Mouse (Mus musculus): ENCODE data around the gene Reln.

The Reln gene

GRCm38 (mm10) chr5:22285396-22285795 lies 59.1 kb downstream of the Reln start:
- H3K36me3 ChIP-seq (ENCODE audit: control insufficient read depth, insufficient read depth, low read length, poor library complexity, severe bottlenecking): no peaks in the 10 kb centered on the region
- no peak for DNase-seq (ENCODE audit: low read depth, low spot score)
- H3K27me3 ChIP-seq (ENCODE audit: control insufficient read depth, insufficient read depth, low read length, poor library complexity, severe bottlenecking): no peaks in the 10 kb centered on the region

GRCm38 (mm10) chr5:22282141-22282665 lies 62.3 kb downstream of the Reln start:
- H3K27me3 ChIP-seq (ENCODE audit: control insufficient read depth, insufficient read depth, low read length, poor library complexity, severe bottlenecking): no peaks in the 10 kb centered on the region
- DNase-seq (ENCODE audit: low read depth, low spot score): no peak
- H3K36me3 ChIP-seq (ENCODE audit: control insufficient read depth, insufficient read depth, low read length, poor library complexity, severe bottlenecking): no peaks in the 10 kb centered on the region

DNA sequence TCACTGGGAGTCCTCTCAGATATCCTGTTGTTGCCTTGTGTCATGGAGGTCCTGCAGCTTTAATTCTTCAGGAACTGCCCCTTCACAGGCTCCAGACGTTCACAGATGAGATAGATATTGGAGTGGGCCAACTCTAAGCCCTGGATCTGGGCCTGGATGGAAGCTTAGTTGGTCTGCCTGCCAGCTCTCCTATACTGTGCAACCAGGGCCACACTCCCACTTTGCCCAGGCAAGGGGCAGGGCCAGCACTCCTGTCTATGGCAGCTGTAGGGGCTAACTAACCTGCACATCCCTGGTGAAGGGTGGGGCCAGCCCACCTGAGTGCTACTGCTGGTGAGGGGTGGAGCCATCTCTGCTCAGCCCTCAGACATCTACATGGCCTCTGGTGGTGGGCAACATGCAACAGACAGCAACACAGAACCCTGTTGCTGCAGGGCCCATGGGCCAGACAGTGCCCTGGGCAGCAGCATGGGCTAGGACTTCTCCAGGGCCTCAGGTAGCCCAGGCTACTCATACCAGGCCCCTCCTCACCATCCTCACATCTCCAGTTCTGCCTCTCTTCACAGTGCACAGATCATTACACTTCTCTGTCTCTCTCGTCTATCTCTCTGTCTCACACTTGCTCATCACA lies 63.9 kb downstream of the Reln start:
- H3K36me3 ChIP-seq (ENCODE audit: control insufficient read depth, insufficient read depth, low read length, poor library complexity, severe bottlenecking): no peaks in the 10 kb centered on the region
- H3K27me3 ChIP-seq (ENCODE audit: control insufficient read depth, insufficient read depth, low read length, poor library complexity, severe bottlenecking): no peaks in the 10 kb centered on the region
- no peak for DNase-seq (ENCODE audit: low read depth, low spot score)

- no peaks in the 10 kb centered on the region for H3K36me3 ChIP-seq (ENCODE audit: control insufficient read depth, insufficient read depth, low read length, poor library complexity, severe bottlenecking)
- no peak for DNase-seq (ENCODE audit: low read depth, low spot score)
- no peaks in the 10 kb centered on the region for H3K27me3 ChIP-seq (ENCODE audit: control insufficient read depth, insufficient read depth, low read length, poor library complexity, severe bottlenecking)
Observed at GRCm38 (mm10) chr5:22279201-22279600, 65.3 kb downstream of the Reln start.

GRCm38 (mm10) chr5:22274134-22274533 lies 70.4 kb downstream of the Reln start:
- Histone ChIP-seq H3K27me3 (ENCODE audit: control insufficient read depth, insufficient read depth, low read length, poor library complexity, severe bottlenecking) (no peaks in the 10 kb centered on the region), H3K36me3 (ENCODE audit: control insufficient read depth, insufficient read depth, low read length, poor library complexity, severe bottlenecking) (no peaks in the 10 kb centered on the region)
- no peak for DNase-seq (ENCODE audit: low read depth, low spot score)

DNA sequence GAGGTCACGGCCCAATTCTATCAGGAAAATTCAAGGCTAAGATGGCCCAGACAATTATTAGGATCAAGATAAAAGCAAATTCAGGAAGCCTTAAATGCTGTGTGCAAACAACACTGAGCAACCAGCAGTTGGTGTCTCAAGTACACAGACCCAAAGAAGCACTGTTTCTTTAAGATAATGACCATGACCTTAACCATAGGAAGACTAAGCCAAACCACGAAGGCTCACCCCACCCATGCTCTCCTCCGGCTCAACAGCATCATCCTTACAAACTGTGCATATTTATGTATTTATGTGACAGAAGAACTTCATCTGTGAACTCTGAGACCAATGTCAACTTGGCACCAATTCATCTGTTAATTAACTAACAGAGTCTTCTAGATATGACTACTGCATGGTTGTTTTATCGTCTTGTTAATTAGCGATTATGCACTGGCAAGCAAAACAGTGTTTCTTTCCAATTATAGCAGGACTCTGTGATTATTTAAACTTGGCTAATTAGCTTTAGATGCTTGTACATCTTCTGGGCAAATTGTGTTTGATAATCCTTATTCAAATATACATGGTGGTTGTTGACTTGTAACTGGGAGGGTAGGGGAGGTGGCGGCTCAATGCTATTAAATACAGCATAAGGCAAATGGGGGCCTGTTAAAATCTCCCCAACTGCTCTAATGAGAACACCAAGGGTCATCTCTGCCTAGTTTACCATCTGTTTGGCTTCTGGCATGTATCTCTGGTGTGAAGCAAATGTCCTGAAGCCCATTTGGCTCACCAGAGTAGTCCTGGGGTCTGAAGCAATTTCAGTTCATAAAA lies 77.8 kb downstream of the Reln start:
- H3K36me3 ChIP-seq (ENCODE audit: control insufficient read depth, insufficient read depth, low read length, poor library complexity, severe bottlenecking): no peaks in the 10 kb centered on the region
- no peak for DNase-seq (ENCODE audit: low read depth, low spot score)
- no peaks in the 10 kb centered on the region for H3K27me3 ChIP-seq (ENCODE audit: control insufficient read depth, insufficient read depth, low read length, poor library complexity, severe bottlenecking)

- Histone ChIP-seq H3K36me3 (ENCODE audit: control insufficient read depth, insufficient read depth, low read length, poor library complexity, severe bottlenecking) (no peaks in the 10 kb centered on the region), H3K27me3 (ENCODE audit: control insufficient read depth, insufficient read depth, low read length, poor library complexity, severe bottlenecking) (no peaks in the 10 kb centered on the region)
- DNase-seq (ENCODE audit: low read depth, low spot score): no peak
Observed at GRCm38 (mm10) chr5:22262351-22262765, 82.1 kb downstream of the Reln start.

DNA sequence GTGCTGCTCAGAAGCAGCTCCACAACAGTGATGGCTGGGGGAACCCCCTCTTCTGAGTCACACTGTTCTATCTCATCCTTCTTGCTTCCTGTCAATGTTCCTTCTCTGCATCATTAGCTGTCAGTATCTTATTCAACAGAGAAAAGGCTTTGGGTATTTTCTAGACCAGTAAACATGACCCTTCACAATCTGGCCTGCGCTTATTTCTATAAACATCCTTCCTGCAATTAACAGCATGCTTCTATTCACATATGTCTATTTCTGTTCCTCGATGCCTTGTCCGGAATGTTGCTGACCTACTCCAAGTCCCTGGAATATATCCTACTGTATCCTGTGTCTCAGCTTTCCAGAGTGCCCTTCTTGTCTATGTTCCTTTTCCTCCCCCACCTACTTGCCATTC lies 89.2 kb downstream of the Reln start:
- H3K36me3 ChIP-seq (ENCODE audit: control insufficient read depth, insufficient read depth, low read length, poor library complexity, severe bottlenecking): no peaks in the 10 kb centered on the region
- DNase-seq (ENCODE audit: low read depth, low spot score): no peak

DNA sequence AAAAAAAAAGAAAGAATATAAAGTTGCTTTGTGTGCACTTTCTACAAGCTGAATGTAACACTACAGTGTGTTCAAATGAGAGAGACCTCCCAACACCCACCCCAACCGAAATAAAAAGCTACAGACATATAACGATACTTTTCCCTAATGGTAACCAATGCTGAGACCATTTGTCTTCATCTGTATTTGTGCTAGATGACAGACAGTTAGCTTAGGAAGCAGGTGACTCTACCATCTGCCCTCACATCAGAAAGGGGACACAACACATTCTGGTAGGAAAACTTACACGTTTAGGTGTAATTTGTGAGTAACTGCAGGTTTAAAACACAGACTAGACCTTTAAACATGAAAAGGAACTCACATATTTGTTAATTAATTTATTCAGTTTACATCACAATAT lies 90.6 kb downstream of the Reln start:
- H3K27me3 ChIP-seq (ENCODE audit: control insufficient read depth, insufficient read depth, low read length, poor library complexity, severe bottlenecking): no peaks in the 10 kb centered on the region
- H3K36me3 ChIP-seq (ENCODE audit: control insufficient read depth, insufficient read depth, low read length, poor library complexity, severe bottlenecking): no peaks in the 10 kb centered on the region

More for the DNA sequence above, 89.2 kb downstream of the Reln start:
- H3K27me3 ChIP-seq (ENCODE audit: control insufficient read depth, insufficient read depth, low read length, poor library complexity, severe bottlenecking): no peaks in the 10 kb centered on the region

DNA sequence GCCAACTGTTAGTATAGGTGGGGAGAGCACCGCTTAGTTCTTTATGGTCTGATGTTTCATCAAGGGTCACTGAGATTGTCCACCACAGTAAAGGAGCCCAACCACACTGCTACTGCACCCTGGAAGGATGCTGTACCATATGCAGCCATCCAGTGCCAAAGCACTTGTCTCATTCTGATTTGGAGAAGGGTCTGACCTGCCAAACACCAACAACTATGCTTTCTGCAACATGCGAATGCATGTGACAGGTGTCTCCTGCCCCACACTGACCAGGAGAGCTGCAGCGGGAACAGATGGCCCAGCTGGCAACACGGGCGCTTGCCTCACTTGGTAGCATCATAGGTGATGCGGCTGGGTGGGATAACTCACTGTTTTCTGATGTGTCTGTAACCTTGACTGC lies 91.2 kb downstream of the Reln start:
- H3K27me3 ChIP-seq (ENCODE audit: control insufficient read depth, insufficient read depth, low read length, poor library complexity, severe bottlenecking): no peaks in the 10 kb centered on the region
- no peaks in the 10 kb centered on the region for H3K36me3 ChIP-seq (ENCODE audit: control insufficient read depth, insufficient read depth, low read length, poor library complexity, severe bottlenecking)
- no peak for DNase-seq (ENCODE audit: low read depth, low spot score)

More for the DNA sequence above, 90.6 kb downstream of the Reln start:
- DNase-seq (ENCODE audit: low read depth, low spot score): no peak

- Histone ChIP-seq H3K27me3 (ENCODE audit: control insufficient read depth, insufficient read depth, low read length, poor library complexity, severe bottlenecking) (no peaks in the 10 kb centered on the region), H3K36me3 (ENCODE audit: control insufficient read depth, insufficient read depth, low read length, poor library complexity, severe bottlenecking) (no peaks in the 10 kb centered on the region)
- DNase-seq (ENCODE audit: low read depth, low spot score): no peak
Observed at GRCm38 (mm10) chr5:22247850-22248249, 96.7 kb downstream of the Reln start.

- H3K27me3 ChIP-seq (ENCODE audit: control insufficient read depth, insufficient read depth, low read length, poor library complexity, severe bottlenecking): no peaks in the 10 kb centered on the region
- H3K36me3 ChIP-seq (ENCODE audit: control insufficient read depth, insufficient read depth, low read length, poor library complexity, severe bottlenecking): no peaks in the 10 kb centered on the region
- DNase-seq (ENCODE audit: low read depth, low spot score): no peak
Observed at GRCm38 (mm10) chr5:22245056-22245455, 99.4 kb downstream of the Reln start.

- Histone ChIP-seq H3K27me3 (ENCODE audit: control insufficient read depth, insufficient read depth, low read length, poor library complexity, severe bottlenecking) (no peaks in the 10 kb centered on the region), H3K36me3 (ENCODE audit: control insufficient read depth, insufficient read depth, low read length, poor library complexity, severe bottlenecking) (no peaks in the 10 kb centered on the region)
- no peak for DNase-seq (ENCODE audit: low read depth, low spot score)
Observed at GRCm38 (mm10) chr5:22243538-22243937, 101.0 kb downstream of the Reln start.

GRCm38 (mm10) chr5:22241560-22241959 lies 102.9 kb downstream of the Reln start:
- Histone ChIP-seq H3K27me3 (ENCODE audit: control insufficient read depth, insufficient read depth, low read length, poor library complexity, severe bottlenecking) (no peaks in the 10 kb centered on the region), H3K36me3 (ENCODE audit: control insufficient read depth, insufficient read depth, low read length, poor library complexity, severe bottlenecking) (no peaks in the 10 kb centered on the region)
- no peak for DNase-seq (ENCODE audit: low read depth, low spot score)

GRCm38 (mm10) chr5:22236801-22237200 lies 107.7 kb downstream of the Reln start:
- Histone ChIP-seq H3K27me3 (ENCODE audit: control insufficient read depth, insufficient read depth, low read length, poor library complexity, severe bottlenecking) (no peaks in the 10 kb centered on the region), H3K36me3 (ENCODE audit: control insufficient read depth, insufficient read depth, low read length, poor library complexity, severe bottlenecking) (no peaks in the 10 kb centered on the region)
- peak; percentile 2 for DNase-seq (ENCODE audit: low read depth, low spot score)
